Mouse (Mus musculus) heart, postnatal 0 days (tissue): ENCODE results near the gene Map3k3. TPM values are rescaled to one million over a fixed set of nuclear protein-coding genes. Genes with fewer than 3 reads are reported as not detected.

Experiments used
- ATAC-seq: fragments of 200-750 bp; cut with Nextera tagmentation; 2 replicates; pipeline ENCODE4 v1.8.0; 2017; ENCODE audit warnings: low read depth, moderate number of reproducible peaks, moderate library complexity; ENCODE audit not compliant: insufficient read depth
- DNase-seq: peaks from one replicate; pipeline ENCODE4 v3.0.0-alpha.2; 2016; ENCODE audit warnings: low spot score
- H3K27ac ChIP-seq: fragments of 300-500 bp; sonication (generic); 2 replicates; pipeline ENCODE4 v1.5.1; 2014; ENCODE audit warnings: low read depth, mild to moderate bottlenecking
- H3K27me3 ChIP-seq: fragments of 300-500 bp; sonication (generic); 2 replicates; pipeline ENCODE4 v1.6.1; 2014; ENCODE audit warnings: low read length, mixed read lengths; ENCODE audit not compliant: control insufficient read depth, insufficient read depth
- H3K36me3 ChIP-seq: fragments of 300-500 bp; sonication (generic); replicated peaks from 2 replicates; pipeline ENCODE4 v1.6.1; 2014; ENCODE audit warnings: low read length, mixed read lengths; ENCODE audit not compliant: control insufficient read depth, insufficient read depth
- H3K4me1 ChIP-seq: fragments of 300-500 bp; sonication (generic); 2 replicates; pipeline ENCODE4 v1.6.1; 2014; ENCODE audit warnings: antibody characterized with exemption; ENCODE audit not compliant: control insufficient read depth, insufficient read depth
- H3K4me2 ChIP-seq: fragments of 300-500 bp; sonication (generic); 2 replicates; pipeline ENCODE4 v1.6.1; 2014; ENCODE audit warnings: low read depth, mild to moderate bottlenecking, low read length, moderate library complexity
- H3K4me3 ChIP-seq: fragments of 300-500 bp; sonication (generic); 2 replicates; pipeline ENCODE4 v1.5.1; 2014; ENCODE audit warnings: low read depth, low read length
- H3K9ac ChIP-seq: fragments of 300-500 bp; sonication (generic); replicated peaks from 2 replicates; pipeline ENCODE4 v1.6.1; 2014; ENCODE audit warnings: low read depth, low read length, mixed read lengths
- H3K9me3 ChIP-seq: fragments of 300-500 bp; sonication (generic); replicated peaks from 2 replicates; pipeline ENCODE4 v1.6.1; 2016; ENCODE audit warnings: low read length; ENCODE audit not compliant: control insufficient read depth
- CTCF ChIP-seq: IDR thresholded peaks from 2 replicates; pipeline ENCODE4 v1.5.1; 2016; ENCODE audit warnings: antibody characterized with exemption, control low read depth, low read depth
- EP300 ChIP-seq: IDR thresholded peaks from 2 replicates; pipeline ENCODE4 v1.6.1; 2016; ENCODE audit warnings: antibody characterized with exemption, low read depth
- WGBS: fragments of 180-500 bp; shearing (Covaris S2); extraction: QIAGEN DNeasy Blood & Tissue Kit; methylation state at CpG from one replicate; pipeline ENCODE4 v1.1.7; 2014; 5-methylcytosine and 5-hydroxymethylcytosine counted together
- polyA plus RNA-seq: library from polyadenylated mRNA; unstranded; fragments of >200 nt; fragmentation: Nextera tagmentation; extraction: Ambion mirVana; gene quantifications from 2 replicates; pipeline ENCODE4 v1.2.1, GENCODE M21; 2015
- total RNA-seq: library from RNA; depleted of rRNA; stranded (reverse); fragments of >200 nt; gene quantifications from 2 replicates; pipeline ENCODE4 v1.2.3, GENCODE M21; 2014; ENCODE audit warnings: low replicate concordance

The Map3k3 gene
- total and polyA plus RNA-seq, 2 experiments from 2014 or later, result 13.8 to 44.0 TPM

- no peaks in the 10 kb centered on the region for H3K4me1 ChIP-seq
- 55% methylated on average over 3 of the region's 3 CpGs for WGBS
- no peak for ATAC-seq
- H3K9ac ChIP-seq, result no peak overlapping the region
- H3K27ac ChIP-seq, result no peak overlapping the region
- H3K4me3 ChIP-seq, result no peak overlapping the region
- no peak for DNase-seq
- H3K9me3 ChIP-seq, result no peaks in the 10 kb centered on the region
- H3K36me3 ChIP-seq, result peaks cover 59% of the 10 kb centered on the region
- TF ChIP-seq EP300, result no peak
- no peak for TF ChIP-seq CTCF
- H3K27me3 ChIP-seq, result no peaks in the 10 kb centered on the region
- no peak overlapping the region for H3K4me2 ChIP-seq
Observed at GRCm38 (mm10) chr11:106155761-106156160, 71.3 kb downstream of the Map3k3 start.

- no peak for DNase-seq
- Histone ChIP-seq H3K4me3 (no peak overlapping the region), H3K9me3 (no peaks in the 10 kb centered on the region), H3K4me2 (no peak overlapping the region), H3K9ac (no peak overlapping the region), H3K4me1 (no peaks in the 10 kb centered on the region), H3K27ac (no peak overlapping the region), H3K36me3 (peaks cover 54% of the 10 kb centered on the region), H3K27me3 (no peaks in the 10 kb centered on the region)
- no peak for ATAC-seq
- WGBS, result 77% methylated on average over 1 of the region's 1 CpGs
- TF ChIP-seq EP300, result no peak
- TF ChIP-seq CTCF, result no peak
Observed at GRCm38 (mm10) chr11:106156257-106156656, 71.8 kb downstream of the Map3k3 start.

GRCm38 (mm10) chr11:106157154-106157553, 72.7 kb downstream of the Map3k3 start:
- no peak for DNase-seq
- 76% methylated on average over 7 of the region's 7 CpGs for WGBS
- TF ChIP-seq EP300 (no peak), CTCF (no peak)
- H3K4me1 ChIP-seq, result no peaks in the 10 kb centered on the region
- H3K4me2 ChIP-seq, result no peak overlapping the region
- no peak overlapping the region for H3K9ac ChIP-seq
- no peak for ATAC-seq
- peaks cover 45% of the 10 kb centered on the region for H3K36me3 ChIP-seq
- no peak overlapping the region for H3K27ac ChIP-seq
- no peaks in the 10 kb centered on the region for H3K9me3 ChIP-seq
- no peak overlapping the region for H3K4me3 ChIP-seq
- H3K27me3 ChIP-seq, result no peaks in the 10 kb centered on the region

- DNase-seq, result no peak
Observed at GRCm38 (mm10) chr11:106158081-106158929, 73.9 kb downstream of the Map3k3 start.

GRCm38 (mm10) chr11:106158930-106159215, 74.5 kb downstream of the Map3k3 start:
- peak overlapping the region; percentile 97 for H3K4me2 ChIP-seq
- H3K9ac ChIP-seq, result peak overlapping the region; percentile 88; the same call in 1 of the 2 replicates
- no peaks in the 10 kb centered on the region for H3K4me1 ChIP-seq
- peak overlapping the region; percentile 82; the same call in 1 of the 2 replicates for H3K27ac ChIP-seq
- no peak for DNase-seq
- no peak for ATAC-seq
- 62% methylated on average over 5 of the region's 9 CpGs for WGBS
- no peak for TF ChIP-seq EP300
- TF ChIP-seq CTCF, result no peak
- H3K36me3 ChIP-seq, result peaks cover 27% of the 10 kb centered on the region
- H3K27me3 ChIP-seq, result no peaks in the 10 kb centered on the region
- no peaks in the 10 kb centered on the region for H3K9me3 ChIP-seq
- peak overlapping the region; percentile 82 for H3K4me3 ChIP-seq

More at GRCm38 (mm10) chr11:106158081-106158929, 73.9 kb downstream of the Map3k3 start:
- Histone ChIP-seq H3K27ac (no peak overlapping the region; the same call in 1 of the 2 replicates), H3K27me3 (no peaks in the 10 kb centered on the region), H3K9ac (no peak overlapping the region), H3K4me1 (no peaks in the 10 kb centered on the region), H3K36me3 (peaks cover 33% of the 10 kb centered on the region), H3K4me3 (peak overlapping the region; percentile 82), H3K4me2 (peak overlapping the region; percentile 97), H3K9me3 (no peaks in the 10 kb centered on the region)
- WGBS, result 55% methylated on average over 14 of the region's 14 CpGs
- no peak for ATAC-seq
- no peak for TF ChIP-seq EP300
- TF ChIP-seq CTCF, result peak; percentile 59
